Mouse (Mus musculus): ENCODE measurements around the gene Cdx2. TPM values are rescaled to one million over a fixed set of nuclear protein-coding genes. Genes with fewer than 3 reads are reported as not detected.

The Cdx2 gene
- polyA plus RNA-seq, 1 experiment from 2014 or later: not detected

GRCm38 (mm10) chr5:147345981-147346380 is 38.9 kb upstream of the Cdx2 start:
- H3K9me3 ChIP-seq (ENCODE audit: low read length): no peaks in the 10 kb centered on the region
- no peak overlapping the region for H3K4me2 ChIP-seq (ENCODE audit: low read depth, low read length)
- H3K27ac ChIP-seq (ENCODE audit: low read depth): no peak overlapping the region
- no peak for DNase-seq
- peak; percentile 28 for TF ChIP-seq CTCF (IDR thresholded peaks at IDR 0.05; ENCODE audit: low read depth)
- TF ChIP-seq EP300 (IDR thresholded peaks at IDR 0.05; ENCODE audit: low read depth): no peak
- no peaks in the 10 kb centered on the region for H3K36me3 ChIP-seq (replicated peaks; ENCODE audit: insufficient read depth, low read length)
- no peaks in the 10 kb centered on the region for H3K27me3 ChIP-seq (ENCODE audit: insufficient read depth, low read length)
- WGBS (ENCODE audit: insufficient replicate concordance): 70% methylated on average over 1 of the region's 1 CpGs
- H3K9ac ChIP-seq (replicated peaks): no peak overlapping the region
- no peak overlapping the region for H3K4me3 ChIP-seq (ENCODE audit: low read depth, low read length)
- ATAC-seq: no peak
- no peaks in the 10 kb centered on the region for H3K4me1 ChIP-seq (ENCODE audit: insufficient read depth)

GRCm38 (mm10) chr5:147343904-147344303 is 36.8 kb upstream of the Cdx2 start:
- 89% methylated on average over 10 of the region's 10 CpGs for WGBS (ENCODE audit: insufficient replicate concordance)
- Histone ChIP-seq H3K9ac (replicated peaks) (no peak overlapping the region), H3K4me1 (ENCODE audit: insufficient read depth) (no peaks in the 10 kb centered on the region), H3K9me3 (ENCODE audit: low read length) (no peaks in the 10 kb centered on the region), H3K27me3 (ENCODE audit: insufficient read depth, low read length) (no peaks in the 10 kb centered on the region), H3K36me3 (replicated peaks; ENCODE audit: insufficient read depth, low read length) (no peaks in the 10 kb centered on the region), H3K4me3 (ENCODE audit: low read depth, low read length) (no peak overlapping the region), H3K4me2 (ENCODE audit: low read depth, low read length) (no peak overlapping the region), H3K27ac (ENCODE audit: low read depth) (no peak overlapping the region)
- DNase-seq (no peak), ATAC-seq (no peak)
- TF ChIP-seq EP300 (IDR thresholded peaks at IDR 0.05; ENCODE audit: low read depth) (no peak), CTCF (IDR thresholded peaks at IDR 0.05; ENCODE audit: low read depth) (no peak)

GRCm38 (mm10) chr5:147342901-147343300 is 35.8 kb upstream of the Cdx2 start:
- Histone ChIP-seq H3K27me3 (ENCODE audit: insufficient read depth, low read length) (no peaks in the 10 kb centered on the region), H3K4me2 (ENCODE audit: low read depth, low read length) (no peak overlapping the region), H3K4me3 (ENCODE audit: low read depth, low read length) (no peak overlapping the region)

GRCm38 (mm10) chr5:147340741-147341414 is 33.8 kb upstream of the Cdx2 start:
- H3K9ac ChIP-seq (replicated peaks): no peak overlapping the region
- H3K9me3 ChIP-seq (ENCODE audit: low read length): no peaks in the 10 kb centered on the region
- no peak for TF ChIP-seq EP300 (IDR thresholded peaks at IDR 0.05; ENCODE audit: low read depth)
- TF ChIP-seq CTCF (IDR thresholded peaks at IDR 0.05; ENCODE audit: low read depth): no peak
- no peak overlapping the region for H3K4me3 ChIP-seq (ENCODE audit: low read depth, low read length)
- H3K36me3 ChIP-seq (replicated peaks; ENCODE audit: insufficient read depth, low read length): no peaks in the 10 kb centered on the region
- 26% methylated on average over 13 of the region's 13 CpGs for WGBS (ENCODE audit: insufficient replicate concordance)
- no peak for DNase-seq
- peak overlapping the region; percentile 55 for H3K27ac ChIP-seq (ENCODE audit: low read depth)
- no peaks in the 10 kb centered on the region for H3K4me1 ChIP-seq (ENCODE audit: insufficient read depth)
- H3K27me3 ChIP-seq (ENCODE audit: insufficient read depth, low read length): no peaks in the 10 kb centered on the region
- peak; percentile 33; the same call in 1 of the 2 replicates for ATAC-seq
- no peak overlapping the region for H3K4me2 ChIP-seq (ENCODE audit: low read depth, low read length)

More at GRCm38 (mm10) chr5:147342901-147343300, 35.8 kb upstream of the Cdx2 start:
- DNase-seq (no peak), ATAC-seq (no peak)
- H3K36me3 ChIP-seq (replicated peaks; ENCODE audit: insufficient read depth, low read length): no peaks in the 10 kb centered on the region
- no peak overlapping the region for H3K9ac ChIP-seq (replicated peaks)
- no peaks in the 10 kb centered on the region for H3K4me1 ChIP-seq (ENCODE audit: insufficient read depth)
- H3K27ac ChIP-seq (ENCODE audit: low read depth): no peak overlapping the region
- TF ChIP-seq EP300 (IDR thresholded peaks at IDR 0.05; ENCODE audit: low read depth) (no peak), CTCF (IDR thresholded peaks at IDR 0.05; ENCODE audit: low read depth) (no peak)
- 80% methylated on average over 6 of the region's 6 CpGs for WGBS (ENCODE audit: insufficient replicate concordance)
- no peaks in the 10 kb centered on the region for H3K9me3 ChIP-seq (ENCODE audit: low read length)

GRCm38 (mm10) chr5:147339560-147339959 is 32.5 kb upstream of the Cdx2 start:
- Histone ChIP-seq H3K4me1 (ENCODE audit: insufficient read depth) (no peaks in the 10 kb centered on the region), H3K27ac (ENCODE audit: low read depth) (peak overlapping the region; percentile 23; the same call in 1 of the 2 replicates), H3K9ac (replicated peaks) (no peak overlapping the region), H3K4me2 (ENCODE audit: low read depth, low read length) (no peak overlapping the region), H3K4me3 (ENCODE audit: low read depth, low read length) (no peak overlapping the region), H3K36me3 (replicated peaks; ENCODE audit: insufficient read depth, low read length) (no peaks in the 10 kb centered on the region), H3K9me3 (ENCODE audit: low read length) (no peaks in the 10 kb centered on the region), H3K27me3 (ENCODE audit: insufficient read depth, low read length) (no peaks in the 10 kb centered on the region)
- ATAC-seq (peak; percentile 44; the same call in 1 of the 2 replicates), DNase-seq (no peak)
- WGBS (ENCODE audit: insufficient replicate concordance): 26% methylated on average over 11 of the region's 11 CpGs
- TF ChIP-seq EP300 (IDR thresholded peaks at IDR 0.05; ENCODE audit: low read depth) (no peak), CTCF (IDR thresholded peaks at IDR 0.05; ENCODE audit: low read depth) (no peak)

- DNase-seq (no peak), ATAC-seq (no peak)
- no peak overlapping the region; the same call in 1 of the 2 replicates for H3K27ac ChIP-seq (ENCODE audit: low read depth)
- TF ChIP-seq CTCF (IDR thresholded peaks at IDR 0.05; ENCODE audit: low read depth) (no peak), EP300 (IDR thresholded peaks at IDR 0.05; ENCODE audit: low read depth) (no peak)
- H3K9me3 ChIP-seq (ENCODE audit: low read length): no peaks in the 10 kb centered on the region
- no peak overlapping the region; the same call in 1 of the 2 replicates for H3K9ac ChIP-seq (replicated peaks)
- H3K4me3 ChIP-seq (ENCODE audit: low read depth, low read length): no peak overlapping the region
- no peaks in the 10 kb centered on the region for H3K27me3 ChIP-seq (ENCODE audit: insufficient read depth, low read length)
- H3K36me3 ChIP-seq (replicated peaks; ENCODE audit: insufficient read depth, low read length): no peaks in the 10 kb centered on the region
- H3K4me1 ChIP-seq (ENCODE audit: insufficient read depth): no peaks in the 10 kb centered on the region
- H3K4me2 ChIP-seq (ENCODE audit: low read depth, low read length): no peak overlapping the region
- WGBS (ENCODE audit: insufficient replicate concordance): 52% methylated on average over 9 of the region's 9 CpGs
Measured at GRCm38 (mm10) chr5:147338967-147339366, 31.9 kb upstream of the Cdx2 start.
